Comparison of ENCODE assay signal across 21 mouse cellular contexts in the genomic region with DNA sequence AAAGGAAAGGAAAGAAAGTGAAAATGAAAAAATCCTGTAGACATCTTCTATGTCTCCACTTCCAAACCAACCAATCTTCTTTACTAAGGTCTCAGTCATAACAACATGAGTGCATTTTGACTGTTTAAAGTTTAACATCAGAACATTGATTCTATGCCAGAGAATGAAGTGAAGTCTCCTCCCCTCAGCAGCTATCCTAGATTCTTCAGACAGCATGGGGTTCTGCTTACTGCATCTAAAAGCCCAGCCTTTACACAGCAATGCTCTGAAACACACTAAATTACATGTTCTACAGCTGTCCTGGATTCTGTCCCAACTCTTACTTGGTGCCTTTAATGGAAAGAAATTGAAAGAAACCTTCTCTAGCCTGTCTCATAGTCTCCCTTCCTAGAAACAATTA. TPM values are rescaled to one million over a fixed set of nuclear protein-coding genes. Genes with fewer than 3 reads are reported as not detected.
"Had no signal": no experiment of that assay in that cellular context is flagged by ENCODE, and none has a peak within 500 bp of the region (broad histone marks: within the 10 kb centered on the region; RNA-seq: fewer than 3 reads in every experiment).

No protein-coding gene starts in this region.

- H3K4me3 ChIP-seq: layer of hippocampus, adult 2 months; liver, embryonic 13.5 days; neural tube, embryonic 12.5 days; neural tube, embryonic 15.5 days had no signal

- H3K27ac ChIP-seq: hindbrain, postnatal 0 days; layer of hippocampus, adult 2 months; liver, embryonic 13.5 days; neural tube, embryonic 12.5 days; neural tube, embryonic 15.5 days; stomach, postnatal 0 days had no signal

- H3K4me2 ChIP-seq: liver, embryonic 13.5 days; midbrain, embryonic 11.5 days; neural tube, embryonic 12.5 days; neural tube, embryonic 15.5 days had no signal

- H3K9ac ChIP-seq: liver, embryonic 13.5 days; neural tube, embryonic 12.5 days; neural tube, embryonic 15.5 days had no signal

- H3K36me3 ChIP-seq: liver, embryonic 13.5 days; neural tube, embryonic 12.5 days; neural tube, embryonic 15.5 days had no signal

- DNase-seq: kidney, adult 18-20 months; kidney, postnatal 25 days; layer of hippocampus, adult 9-11 months; liver, embryonic 13.5 days; lung, postnatal 36 days; midbrain, embryonic 14.5 days; right cerebral cortex, adult 18-20 months; right cerebral cortex, postnatal 14 days; right cerebral cortex, postnatal 4 days; thymus, adult 2 months; thymus, postnatal 14 days; thymus, postnatal 4 days had no signal

- H3K9me3 ChIP-seq: liver, embryonic 13.5 days; neural tube, embryonic 12.5 days; neural tube, embryonic 15.5 days had no signal

- H3K27me3 ChIP-seq: liver, embryonic 13.5 days; neural tube, embryonic 12.5 days; neural tube, embryonic 15.5 days had no signal

- ATAC-seq: hindbrain, postnatal 0 days; inflammation-experienced regulatory T-cells, adult 6 months; intestine, embryonic 16.5 days had no signal

- H3K4me1 ChIP-seq: liver, embryonic 13.5 days; neural tube, embryonic 12.5 days; neural tube, embryonic 15.5 days had no signal

RNA-seq across cellular contexts. Expression of a gene that starts 43.2 kb away (rescaled TPM):
- polyA plus RNA-seq: inflammation-experienced regulatory T-cells, adult 6 months; large intestine, adult 2 months had no signal
